Mouse (Mus musculus) left cerebral cortex, adult 9 months (tissue): ENCODE measurements at regions not wholly inside any gene's neighbourhood (a gene's known extent, or its start where the extent isn't known, plus 50 kb on each side); places are given as distances from the start of the nearest gene placed in this dataset.
"Not testable (repeated sequence)": the region's sequence is repeated elsewhere in the genome, so short reads cannot be mapped to it uniquely, and the experiment has no call there.

Experiments
- DNase-seq, 2 experiments: peaks; one replicate each; pipeline ENCODE4 v3.0.0; 2022; ENCODE audit warnings: low spot score in 2 of 2

DNA sequence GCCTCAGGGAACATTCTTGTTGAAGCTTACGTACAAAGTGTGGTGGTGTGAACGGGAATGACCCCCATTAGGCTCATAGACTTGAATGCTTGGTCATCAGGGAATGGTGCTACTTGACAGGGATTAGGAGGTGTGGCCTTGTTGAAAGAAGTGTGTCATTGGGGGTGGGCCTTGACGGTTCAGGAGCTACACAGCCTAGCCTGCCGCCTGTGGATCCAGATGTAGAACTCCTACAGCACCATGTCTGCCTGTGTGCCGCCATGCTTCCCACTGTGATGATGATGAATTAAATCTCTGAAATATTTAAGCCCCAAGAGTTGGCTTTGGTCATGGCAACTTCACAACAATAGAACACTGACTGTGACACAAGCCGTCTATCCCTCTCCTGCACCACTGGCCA lies 163.6 kb downstream of the Ankrd50 start:
- no peak for DNase-seq

DNA sequence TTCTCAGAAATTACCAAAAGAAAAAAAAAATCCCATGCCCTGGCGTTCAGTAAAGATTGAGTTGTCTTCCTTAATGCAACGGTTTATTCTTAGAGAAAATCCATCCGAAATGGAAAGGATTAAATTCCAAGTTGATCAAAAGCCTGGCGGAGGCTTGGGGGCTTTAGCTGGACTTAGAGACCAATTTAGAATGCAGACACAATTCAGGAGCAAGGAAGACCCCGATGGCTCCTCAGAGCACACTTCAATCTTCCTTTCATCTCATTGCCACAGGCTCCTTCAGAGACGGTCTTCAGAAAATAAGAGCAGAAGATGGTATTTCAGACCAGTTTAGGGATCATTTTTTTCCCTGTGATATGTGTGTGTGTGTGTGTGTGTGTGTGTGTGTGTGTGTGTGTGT lies 171.8 kb downstream of the Ankrd50 start:
- DNase-seq, result no peak

DNA sequence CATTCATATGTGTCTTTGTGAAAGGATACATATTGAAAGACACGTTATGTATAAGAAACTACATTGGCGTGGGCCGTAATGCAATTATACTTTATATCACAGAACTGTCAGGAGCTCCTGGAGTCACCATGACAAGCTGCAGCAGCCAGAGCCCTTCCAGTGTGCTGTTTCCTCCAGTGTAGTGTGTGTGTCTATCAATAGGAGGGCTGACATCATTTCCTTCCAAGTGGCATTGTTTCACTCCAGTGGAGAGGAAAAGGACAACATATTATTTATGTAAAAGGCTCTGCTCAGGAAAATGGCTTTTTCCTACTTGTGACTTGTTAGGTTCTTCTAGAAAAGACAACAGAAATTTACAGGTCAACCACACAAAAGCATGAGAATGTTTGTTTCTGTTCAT lies 172.5 kb downstream of the Ankrd50 start:
- no peak for DNase-seq

DNA sequence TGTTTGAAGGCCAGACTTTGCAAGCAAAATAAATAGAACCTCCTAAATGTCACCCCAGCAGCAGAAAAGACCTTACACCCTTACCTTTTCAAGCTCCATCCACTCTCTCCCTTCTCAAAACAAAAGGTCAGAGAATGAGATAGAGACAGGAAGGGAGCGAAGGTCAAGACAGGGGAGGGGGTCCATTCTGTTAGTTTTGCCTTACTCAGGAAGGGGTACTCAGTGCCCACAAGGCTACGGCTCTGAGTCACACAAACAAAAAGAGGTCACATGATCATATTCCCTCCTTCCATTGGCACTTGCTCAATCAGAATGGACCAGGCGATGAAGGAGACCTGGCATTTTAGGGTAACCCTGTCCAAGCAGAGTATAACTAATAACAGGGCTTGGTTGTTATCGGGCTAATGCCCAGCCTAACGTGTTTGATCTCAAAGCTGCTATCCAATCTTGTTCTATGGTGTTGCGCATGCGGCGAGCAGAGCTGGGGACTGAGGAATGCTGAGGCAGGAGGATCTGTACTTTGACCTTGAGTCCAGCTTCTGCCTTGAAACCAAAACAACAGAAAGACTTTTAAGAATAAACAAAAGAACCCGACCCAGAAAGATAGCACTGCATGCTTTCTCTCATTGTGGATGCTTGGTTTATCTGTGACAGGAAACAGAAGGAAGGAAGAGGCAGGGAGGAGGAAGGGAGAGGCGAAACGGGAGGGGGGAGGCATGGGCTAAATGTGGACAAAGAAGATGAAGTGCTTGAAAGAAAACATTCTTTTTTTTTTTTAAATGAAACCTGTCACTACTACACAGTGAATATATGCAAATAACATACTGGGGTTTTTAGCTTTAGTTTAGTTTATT lies 184.5 kb downstream of the Ankrd50 start:
- no peak for DNase-seq

DNA sequence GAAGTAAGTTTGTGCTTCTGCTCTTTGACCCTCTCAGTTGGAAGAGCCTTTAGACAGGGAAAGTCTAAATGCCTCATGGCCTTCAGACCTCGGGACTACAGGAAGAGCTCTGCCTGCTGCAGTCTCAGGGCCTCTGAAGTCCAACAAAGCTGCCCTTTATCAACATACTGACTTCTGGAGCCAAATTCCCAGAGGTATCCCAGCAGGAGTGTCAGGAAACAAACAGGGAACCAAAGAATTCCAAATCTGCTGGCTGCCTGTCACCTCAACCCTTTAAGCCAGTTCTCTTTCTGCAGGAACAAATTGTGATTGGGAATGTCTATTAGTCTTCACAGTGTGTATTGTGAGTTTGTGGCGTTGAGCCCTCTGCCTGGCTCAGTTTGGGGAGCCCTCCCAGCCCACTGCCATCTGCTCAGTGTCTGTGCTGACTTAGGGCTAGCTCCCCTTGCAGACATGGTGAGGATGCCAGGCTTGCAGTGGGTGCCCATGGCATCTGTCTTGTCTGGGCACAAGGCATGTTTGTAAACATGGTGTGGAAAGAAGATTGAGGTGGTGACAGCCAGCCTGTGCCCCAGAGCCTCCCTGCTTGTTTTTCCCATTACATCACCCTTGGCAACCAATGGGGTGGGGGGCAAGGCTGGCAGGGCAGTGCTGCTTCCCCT lies 185.3 kb downstream of the Ankrd50 start:
- no peak for DNase-seq

DNA sequence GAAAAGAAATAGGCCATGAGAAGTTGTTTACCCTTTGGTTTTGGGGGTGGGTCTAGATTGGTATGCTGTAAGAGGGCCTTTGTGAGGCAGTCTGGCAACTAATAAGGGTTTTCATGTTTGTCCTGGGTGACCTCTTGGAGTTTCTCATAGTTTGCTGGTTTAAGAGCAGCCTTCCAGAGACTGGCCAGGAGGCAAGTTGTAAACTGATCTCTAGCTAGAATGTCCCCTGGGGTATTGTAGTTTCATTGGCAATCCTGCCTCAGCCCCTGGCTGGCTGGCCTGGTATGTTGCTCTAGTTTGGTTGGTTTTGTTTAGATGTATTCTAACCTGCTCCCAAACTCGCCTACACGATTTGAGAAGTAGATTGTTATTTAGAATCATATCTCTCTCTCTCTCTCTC lies 187.1 kb downstream of the Ankrd50 start:
- no peak for DNase-seq

DNA sequence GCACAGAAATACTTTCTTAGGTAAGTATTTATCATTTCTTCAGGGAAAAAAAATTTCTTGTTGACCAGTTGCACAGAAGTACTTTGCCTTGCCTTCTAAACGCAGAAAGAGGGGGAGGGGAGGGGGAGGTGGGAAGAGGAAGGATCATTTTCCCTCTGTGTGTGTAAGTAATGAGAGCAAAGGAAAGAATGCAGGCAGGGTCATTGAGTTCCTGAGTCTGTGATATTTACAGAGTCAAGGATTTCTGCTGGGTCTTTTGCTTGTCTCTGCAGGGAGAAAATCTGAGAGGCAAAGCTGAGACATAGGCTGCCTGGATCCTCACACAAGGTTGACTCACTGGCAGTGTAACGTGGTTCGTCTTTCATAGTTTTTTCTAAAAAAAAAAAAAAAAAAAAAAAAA lies 195.6 kb downstream of the Ankrd50 start:
- DNase-seq, result no peak

DNA sequence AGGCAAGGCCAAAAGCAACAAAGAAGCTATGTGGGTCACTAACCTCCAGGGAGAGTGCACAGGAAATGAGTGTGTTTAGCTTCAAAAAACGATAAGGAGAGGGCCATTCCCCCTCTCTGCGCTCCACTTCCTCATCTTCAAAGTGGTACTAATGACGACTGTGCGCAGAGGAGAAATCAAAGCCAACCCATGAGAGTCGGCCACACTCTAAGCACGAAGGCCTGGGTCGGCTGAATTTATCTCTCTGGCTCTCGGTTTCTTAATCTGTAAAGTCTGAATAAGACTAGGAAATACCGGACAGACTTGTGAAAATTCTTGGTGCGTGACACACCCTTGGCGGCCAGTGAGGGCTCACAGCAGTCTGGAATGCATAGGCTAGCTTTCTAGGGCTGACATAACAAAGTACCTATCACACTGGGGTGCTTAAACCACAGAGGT lies 200.9 kb downstream of the Ankrd50 start:
- DNase-seq, result no peak

DNA sequence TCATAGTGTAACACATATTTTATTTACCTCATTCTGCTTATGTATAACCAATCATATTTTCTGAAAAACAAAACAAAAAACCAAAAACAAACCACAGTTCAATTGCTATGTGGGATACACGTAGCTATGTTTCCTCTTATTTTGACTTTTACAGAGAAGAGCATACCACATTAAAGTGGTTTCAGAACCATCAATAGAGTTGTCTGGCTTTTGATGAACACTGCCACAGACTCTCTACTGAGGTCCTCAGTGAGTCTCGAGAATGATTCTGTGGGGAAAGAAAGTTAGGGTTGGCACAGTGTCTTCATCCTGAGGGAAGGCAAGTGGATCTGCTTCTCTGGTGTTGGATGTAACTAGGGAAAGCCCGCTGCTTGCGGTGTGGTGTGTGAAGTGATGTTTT lies 201.8 kb downstream of the Ankrd50 start:
- DNase-seq, result no peak

DNA sequence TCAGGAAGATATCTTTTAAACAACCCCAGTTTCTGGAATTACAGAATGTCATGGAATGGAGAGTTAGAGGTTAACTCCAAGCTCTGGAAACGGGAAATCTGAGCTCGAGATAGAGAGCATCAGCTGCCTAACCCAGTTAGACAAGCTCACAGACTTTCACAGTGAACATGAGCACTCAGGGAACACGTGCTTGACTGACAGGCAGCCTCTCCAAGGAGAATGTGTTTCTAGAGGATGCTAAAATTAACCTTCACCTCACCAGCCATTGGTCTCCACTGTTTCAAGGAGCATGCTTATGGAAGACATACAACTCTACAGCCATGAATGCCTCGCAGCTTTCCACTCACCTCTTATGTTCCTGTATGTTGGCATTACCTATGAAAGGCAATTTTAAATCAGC lies 203.0 kb downstream of the Ankrd50 start:
- no peak for DNase-seq

DNA sequence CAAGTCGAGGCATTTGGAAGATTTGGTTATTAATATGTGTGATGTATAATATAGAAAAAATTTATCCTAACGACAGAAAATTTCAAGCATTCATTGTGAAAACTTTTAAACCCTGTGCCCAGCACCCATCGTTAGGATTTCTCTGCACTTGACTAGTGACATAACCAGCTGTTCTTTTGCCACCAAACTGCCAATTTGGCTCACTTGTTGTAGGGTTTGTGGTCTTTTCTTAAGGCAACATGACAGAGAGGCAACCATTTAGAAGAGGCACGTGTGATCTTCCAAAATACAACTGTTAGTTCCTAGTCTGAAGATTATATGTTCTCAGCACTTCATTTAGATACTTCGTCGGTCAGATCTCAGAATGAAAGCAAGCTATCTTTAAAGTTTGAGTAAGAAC lies 203.8 kb downstream of the Ankrd50 start:
- no peak for DNase-seq

DNA sequence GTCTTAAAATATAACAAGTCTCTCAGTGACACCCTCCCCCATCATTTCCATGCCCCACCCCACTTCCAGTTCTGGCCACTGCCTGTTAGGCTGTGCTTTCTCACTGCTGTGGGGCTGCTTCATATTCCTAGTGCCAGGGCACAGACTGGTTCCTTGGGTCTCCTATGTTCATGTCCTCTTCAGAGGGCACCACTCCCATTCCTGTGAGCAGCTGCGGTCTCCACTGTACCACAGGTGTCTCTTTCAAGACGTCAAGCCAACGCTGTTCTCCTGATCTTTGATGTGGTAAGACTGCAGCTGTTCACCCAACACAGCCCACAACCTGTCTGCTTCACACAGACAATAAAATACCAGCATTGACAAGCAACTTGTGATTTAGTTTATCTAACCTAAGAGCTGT lies 204.5 kb downstream of the Ankrd50 start:
- no peak for DNase-seq

DNA sequence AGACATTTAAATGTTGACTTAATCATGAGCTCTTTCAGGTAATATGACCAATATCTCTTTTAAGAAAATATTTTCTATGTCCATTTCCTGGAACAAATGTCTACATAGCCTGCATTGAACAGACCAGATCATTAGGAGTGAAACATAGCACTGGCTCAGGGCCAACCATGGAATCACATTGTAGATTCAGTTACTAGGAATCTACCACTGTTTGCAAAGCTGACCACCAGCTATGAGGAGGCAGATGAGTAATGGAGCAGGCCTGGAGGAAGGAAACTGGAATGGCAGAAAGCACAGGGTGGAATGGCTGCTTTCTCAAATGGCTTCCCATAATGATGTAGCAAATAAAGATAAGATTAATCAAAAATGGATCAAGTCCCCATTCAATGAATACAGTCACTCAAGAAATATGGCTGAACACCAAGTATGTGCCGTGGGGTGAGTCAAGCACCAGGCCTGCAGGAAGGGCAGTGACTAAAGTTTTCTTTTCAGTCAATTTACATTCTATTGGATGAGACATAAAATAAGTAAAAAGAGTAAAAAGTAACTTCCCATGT lies 207.6 kb downstream of the Ankrd50 start:
- no peak for DNase-seq

DNA sequence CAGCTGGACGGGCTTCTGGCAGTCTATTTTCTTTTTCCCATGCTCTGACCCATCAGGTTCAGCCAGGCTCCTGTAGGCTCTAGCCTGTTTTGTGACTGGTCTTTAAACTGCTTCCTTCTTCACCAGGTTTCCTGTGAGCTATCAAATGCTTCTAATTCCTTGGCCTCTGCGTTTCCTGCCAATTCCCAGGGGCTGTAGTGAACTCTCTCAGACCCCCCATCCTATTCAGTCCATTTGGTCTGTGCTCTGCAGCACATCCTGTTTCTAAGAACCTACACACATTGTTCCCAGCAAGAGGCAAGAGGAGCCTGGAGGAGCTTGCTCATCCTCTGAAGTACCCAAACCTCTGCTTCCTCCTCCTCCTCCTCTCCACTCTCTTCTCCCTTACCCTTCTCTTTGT lies 209.3 kb downstream of the Ankrd50 start:
- DNase-seq, result no peak

DNA sequence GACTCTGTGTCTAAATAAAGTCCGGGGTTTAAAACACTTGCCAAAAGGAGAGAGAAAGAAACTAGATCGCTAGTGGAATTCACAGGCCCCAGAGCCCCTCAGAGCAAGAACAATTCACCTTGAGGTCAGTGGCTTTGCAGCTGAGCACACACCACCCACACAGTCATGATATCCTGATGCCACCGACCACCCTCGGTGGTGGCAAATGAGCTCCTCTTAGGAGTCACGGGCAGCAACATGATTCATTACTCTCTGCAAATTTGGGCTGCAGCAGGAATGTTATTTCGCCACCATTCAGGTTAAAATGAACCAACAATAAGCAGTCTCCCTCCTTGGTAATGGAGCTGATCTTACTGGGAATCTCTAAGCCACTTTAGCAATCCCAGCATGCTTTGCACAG lies 213.9 kb downstream of the Ankrd50 start:
- DNase-seq, result no peak

DNA sequence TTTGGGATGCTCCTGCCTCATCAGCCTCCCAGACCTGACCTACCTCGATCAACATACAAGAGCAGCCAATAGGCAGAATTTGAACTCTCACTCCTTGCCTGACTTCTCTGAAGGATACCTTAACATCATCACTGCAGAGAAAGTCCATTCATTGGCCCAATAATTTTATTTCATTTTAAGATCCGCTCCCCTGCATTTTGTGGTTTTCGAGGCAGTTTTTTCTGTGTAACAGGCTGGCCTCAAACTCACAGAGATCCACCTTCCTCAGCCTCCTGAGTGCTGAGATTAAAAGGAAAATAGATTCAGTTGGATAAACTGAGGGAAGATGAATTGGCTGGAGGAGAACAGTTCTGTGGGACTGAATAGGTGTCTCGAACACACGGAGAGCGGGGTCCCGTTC lies 216.4 kb downstream of the Ankrd50 start:
- no peak for DNase-seq

DNA sequence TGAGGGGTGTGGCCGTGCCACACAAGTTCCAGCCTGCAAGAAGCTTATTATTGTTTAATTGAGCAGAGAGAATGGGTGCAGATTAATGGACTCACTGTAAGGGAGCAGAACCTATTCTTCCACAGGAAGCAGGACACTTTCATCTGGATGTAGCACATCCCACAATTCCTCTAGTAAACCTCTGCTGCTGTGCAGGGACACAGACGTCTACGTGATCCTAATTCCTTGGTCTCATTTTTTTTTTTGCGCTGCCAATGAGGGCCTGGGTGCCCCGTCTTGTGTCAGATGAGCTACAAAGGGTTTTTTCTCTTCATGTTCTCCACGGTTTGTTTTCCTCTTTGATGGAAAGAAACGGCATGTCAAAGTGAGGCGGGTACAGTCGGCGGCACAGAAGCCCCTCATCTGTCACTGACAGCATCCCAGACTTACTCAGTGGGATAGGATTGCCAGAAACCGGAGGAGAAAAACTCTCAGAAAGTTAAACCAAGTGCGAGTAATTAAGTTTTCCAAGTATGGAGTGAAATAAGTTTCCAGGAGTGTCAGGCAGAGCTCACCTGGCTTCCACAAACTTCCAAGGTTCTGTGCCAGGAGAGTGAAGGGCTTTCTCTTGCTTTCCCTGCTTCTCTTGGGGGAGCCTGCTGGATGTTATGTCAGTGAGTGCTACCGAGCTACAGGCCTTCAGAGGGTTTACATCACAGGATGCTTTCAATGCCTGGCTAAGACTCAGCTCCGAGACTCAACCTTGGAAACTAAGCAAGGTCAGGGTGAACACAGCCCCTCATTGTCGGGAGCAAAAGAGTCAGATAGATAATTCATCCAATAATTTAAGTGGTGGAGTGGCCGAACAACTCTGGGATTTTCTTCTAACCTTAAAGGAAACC lies 221.1 kb downstream of the Ankrd50 start:
- no peak for DNase-seq

DNA sequence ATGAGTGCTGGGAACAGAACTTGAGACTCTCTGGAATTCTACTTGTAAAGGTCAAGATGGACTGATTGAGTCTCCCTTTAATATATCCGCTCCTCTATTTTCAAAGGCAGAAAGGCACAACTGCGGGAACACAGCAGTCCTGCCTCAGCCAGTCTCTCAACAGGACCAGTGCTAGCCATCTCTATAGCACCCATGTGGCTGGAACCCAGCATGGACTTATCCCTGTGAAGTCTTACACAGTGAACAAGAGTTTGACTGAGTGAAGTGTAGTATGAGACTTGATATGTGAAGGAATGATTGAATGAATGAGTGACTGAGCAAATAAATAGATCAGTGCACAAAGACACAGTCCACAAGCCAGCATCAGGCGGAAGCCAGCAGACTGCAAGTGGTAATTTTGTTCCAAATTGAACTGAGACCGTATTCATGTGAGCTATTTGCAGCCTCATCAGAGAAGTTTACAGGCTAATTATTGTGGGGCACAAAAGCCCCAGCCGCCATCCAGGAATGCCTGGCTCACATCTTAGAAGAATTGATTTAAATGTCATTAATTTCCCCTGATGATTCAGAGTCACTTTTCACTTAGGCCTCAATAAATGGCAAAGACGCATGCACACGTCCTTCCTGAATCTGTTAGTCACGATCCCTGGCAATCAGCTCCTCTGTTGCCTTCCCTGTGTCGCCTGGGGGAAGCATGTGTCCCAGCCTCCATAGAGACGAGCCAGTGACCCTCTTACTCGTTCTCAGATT lies 223.1 kb downstream of the Ankrd50 start:
- DNase-seq, result peak in 1 of 2 experiments; percentile 2

DNA sequence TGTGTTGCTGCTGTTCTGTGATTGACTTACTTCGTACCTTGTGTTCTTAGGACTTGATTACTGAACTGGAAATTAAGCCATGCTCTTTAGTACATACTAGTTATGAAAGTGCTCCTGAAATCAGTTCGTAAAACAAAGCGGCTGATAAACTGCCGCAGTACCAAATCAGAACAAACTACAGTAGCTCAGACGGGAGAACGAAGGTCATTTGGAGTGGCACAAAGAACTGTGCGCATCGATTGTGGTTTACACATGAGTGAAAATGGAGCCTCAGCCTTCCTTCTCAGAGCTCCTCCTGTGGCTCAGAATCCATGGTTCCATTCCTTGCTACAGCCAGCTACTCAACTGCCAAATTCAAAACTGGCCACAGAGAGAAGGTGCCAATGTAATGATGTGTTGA lies 225.4 kb downstream of the Ankrd50 start:
- DNase-seq, result not testable (repeated sequence)

DNA sequence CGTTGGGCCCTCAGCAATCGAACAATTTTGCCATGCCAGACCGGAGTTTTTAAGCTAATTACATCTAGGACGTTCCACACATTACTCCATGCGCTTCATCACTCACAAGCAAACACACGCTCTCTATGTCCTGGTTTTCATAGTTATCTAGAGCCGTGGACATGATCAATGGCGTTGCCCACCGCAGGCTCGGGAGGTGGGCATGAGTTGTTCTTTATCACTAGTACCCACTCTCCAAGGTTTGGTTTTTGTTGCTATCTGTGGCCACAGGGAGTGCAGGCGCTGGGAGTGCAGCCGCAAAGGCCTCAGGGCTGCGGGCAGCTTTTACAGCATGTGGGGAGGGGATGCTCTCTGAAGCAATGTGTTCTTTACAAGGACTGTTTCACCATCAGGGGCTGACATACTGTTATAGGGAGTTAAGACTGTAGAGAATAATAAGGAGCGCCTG lies 226.8 kb downstream of the Ankrd50 start:
- no peak for DNase-seq
